Mouse (Mus musculus) monocyte, adult 2 months (primary cell): ENCODE data around the gene Rbfox2.

Experiments
- DNase-seq, 2 experiments: peaks; one replicate each; pipeline ENCODE4 v3.0.0; 2022; ENCODE audit warnings: low spot score in 2 of 2, low read depth in 1 of 2

Rbfox2 gene

DNA sequence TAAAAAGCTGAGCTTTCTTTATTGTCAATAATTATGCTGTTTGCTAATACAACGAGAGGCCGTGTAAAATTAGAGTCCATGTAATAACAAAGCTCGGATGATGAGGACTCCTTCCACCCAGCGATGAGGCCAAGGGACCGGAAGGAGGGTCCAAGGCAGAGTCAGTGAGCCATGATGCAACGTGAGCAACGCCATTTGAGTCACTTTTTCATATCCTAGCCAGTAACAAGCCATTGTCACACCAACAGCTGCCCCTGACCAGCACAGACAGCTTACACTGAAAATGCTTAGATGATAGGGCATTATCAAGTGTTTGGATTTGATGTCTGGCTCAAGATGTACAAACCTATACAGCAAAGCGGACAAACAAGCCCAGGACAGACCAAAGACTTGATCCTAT, 155.6 kb downstream of the Rbfox2 start:
- no peak for DNase-seq

DNA sequence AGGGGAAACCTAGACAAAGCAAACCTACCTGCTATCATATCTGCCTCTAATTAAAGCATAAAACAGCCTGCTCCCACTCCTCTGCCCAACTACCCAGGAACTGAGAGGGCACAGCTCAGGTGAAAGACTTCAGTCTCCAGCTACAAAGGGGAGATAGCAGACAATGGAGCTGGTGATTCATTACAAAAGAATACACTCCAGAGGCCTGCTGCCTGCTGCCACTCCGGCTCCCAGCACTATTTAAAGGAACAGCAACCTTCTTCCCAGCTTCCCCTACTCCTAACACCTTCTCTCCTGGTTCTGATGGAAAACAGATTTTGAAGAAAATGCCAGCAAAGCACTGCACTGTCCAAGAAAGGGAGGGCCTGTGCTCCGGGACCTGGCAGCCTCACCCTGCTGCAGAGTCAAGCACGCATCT, 156.4 kb downstream of the Rbfox2 start:
- no peak for DNase-seq

DNA sequence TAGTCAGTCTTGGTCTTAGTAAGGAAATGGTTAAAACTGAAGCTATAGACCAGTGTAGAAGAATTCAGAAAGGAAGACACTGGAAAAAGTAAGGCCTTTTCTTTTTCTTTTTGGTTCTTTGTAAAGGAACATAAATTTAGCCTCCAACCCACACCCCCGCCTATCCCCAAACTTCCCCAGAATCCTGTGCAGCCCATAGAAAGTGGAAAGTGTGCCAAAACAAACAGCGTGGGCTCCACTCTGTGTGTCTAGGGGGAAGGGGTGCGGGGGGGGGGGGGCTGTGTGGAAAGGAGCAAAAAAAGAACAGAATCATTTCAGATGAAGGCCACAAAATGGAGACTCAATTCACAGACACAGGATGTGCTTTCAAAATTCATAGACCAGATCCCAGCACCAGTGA, 156.8 kb downstream of the Rbfox2 start:
- no peak for DNase-seq

DNA sequence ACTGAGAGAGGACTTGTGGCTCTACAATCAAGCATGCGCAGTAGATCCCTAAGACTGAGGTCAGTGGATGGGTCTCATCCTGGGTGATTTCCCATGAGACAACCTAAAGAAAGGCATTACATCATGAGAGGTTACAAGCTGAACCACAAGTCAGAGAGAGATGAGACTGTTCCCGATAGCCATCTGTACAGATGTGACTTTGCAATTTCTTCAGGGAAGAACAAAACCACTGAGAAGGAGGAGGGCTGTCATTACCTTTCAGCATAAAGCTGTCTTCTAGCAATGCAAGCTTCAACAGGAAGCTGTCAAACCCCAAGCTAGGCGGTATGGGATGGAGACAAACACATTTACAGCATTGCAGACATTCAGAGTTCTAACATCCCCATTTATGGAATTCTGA, 157.3 kb downstream of the Rbfox2 start:
- no peak for DNase-seq

DNA sequence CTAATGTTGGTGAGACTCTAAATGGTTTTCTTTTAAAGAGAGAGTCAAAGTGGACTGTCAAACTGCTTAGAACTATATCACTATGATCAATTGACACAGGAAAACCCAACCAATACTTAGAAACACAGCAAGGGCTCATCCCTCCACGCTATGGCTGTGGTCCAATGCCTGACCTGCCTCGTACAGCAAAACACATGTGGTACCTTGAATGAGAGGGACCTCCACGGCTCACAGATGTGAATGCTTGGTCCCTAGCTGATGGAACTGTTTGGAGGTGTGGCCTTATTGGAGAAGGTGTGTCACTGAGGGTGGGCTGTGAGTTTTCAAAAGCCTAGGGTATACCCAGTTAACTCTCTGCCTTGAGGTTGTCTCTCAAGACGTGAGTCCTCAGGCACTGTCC, 159.9 kb downstream of the Rbfox2 start:
- no peak for DNase-seq

DNA sequence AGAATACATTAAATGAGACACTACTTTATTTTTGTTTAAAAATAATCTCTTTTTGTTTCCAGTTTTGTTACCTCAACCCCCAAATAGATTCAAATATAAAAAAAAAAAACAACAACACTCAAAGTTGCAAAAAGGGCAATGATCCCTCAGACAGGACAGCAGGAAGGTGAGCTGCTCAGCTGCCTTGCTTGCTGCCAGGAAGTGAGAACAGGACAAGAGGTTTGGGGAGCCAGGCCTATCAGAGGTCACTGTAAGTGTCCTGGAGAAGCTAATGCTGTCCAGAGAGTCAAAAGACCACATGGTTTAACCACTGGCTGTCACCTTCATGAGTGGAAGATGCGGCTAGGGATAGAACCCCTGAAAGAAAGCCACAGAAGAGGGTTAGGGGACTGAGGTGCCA, 161.8 kb downstream of the Rbfox2 start:
- no peak for DNase-seq

DNA sequence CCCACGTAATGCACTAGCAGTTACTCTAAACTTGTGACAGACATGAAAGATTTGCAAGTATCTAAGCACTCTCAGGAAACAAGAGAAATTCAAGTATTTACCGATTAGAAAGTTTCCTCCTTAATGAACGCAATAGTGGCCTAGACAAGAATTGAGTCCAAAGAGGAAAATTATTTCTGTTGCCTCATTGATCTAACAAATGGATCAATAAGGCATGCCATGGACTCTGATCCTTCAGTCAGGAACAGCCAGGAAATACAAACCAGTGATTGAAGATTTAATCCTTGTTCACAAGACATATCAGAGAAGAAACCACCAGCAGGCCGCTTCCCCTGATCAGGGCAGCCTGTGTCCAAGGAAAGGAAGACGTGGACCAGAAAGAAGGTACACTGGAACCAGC, 164.0 kb downstream of the Rbfox2 start:
- no peak for DNase-seq

DNA sequence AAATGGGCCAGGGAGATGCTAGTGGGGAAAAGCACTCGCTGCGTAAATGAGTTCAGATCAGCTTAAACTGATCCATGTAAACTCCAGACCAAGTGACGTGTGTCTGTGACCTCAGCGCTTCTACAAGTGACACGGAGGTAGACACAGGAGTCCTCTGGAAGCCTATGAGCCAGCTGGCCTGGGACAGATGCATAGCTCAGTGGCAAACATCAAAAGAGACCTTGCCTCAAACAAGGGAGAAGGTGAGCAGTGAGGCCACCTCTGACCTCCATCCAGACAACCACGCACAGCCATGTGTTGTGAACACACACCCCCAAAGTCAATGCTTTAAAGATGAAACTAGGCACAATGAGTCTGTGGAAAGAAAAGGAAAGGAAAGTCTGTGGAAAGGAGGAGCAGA, 164.5 kb downstream of the Rbfox2 start:
- no peak for DNase-seq

DNA sequence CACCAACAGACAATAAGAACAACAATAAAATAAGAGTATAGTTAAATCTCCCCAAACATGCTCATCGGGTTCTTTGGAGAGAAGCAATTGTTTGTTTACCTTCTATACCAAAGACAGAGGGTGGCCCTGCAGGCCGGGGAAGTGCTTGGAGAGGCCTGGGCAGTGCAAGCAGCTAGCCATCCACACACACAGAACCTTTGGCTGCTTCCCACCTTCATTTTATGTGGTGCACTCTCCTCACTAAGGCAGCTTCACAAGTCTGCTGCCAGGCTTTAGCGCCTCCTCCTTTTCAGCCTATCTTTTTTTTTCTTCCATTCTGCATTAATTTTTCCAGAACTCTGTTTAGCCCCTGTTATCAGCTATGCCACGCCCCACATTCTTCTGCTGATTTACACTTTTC, 165.1 kb downstream of the Rbfox2 start:
- no peak for DNase-seq

DNA sequence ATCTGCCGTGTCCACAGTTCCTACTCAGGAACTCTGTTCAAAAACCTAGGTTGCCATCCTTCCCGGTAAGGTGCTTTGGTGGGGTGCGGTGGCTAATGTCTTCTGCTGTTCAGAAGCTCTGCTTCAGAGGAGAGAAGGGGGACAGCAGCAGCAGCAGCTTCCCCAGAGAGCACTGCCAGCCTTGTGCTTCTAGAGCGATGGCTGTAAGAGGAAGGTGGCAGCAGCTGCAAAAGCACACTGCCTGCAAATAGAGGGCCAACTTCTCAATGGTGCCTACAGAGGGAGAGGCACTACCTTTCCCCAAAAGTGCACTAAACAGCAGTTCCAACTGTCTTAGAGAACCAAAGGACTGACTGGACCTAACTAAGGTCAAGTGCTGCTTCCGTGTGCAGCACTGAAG, 168.5 kb downstream of the Rbfox2 start:
- DNase-seq = no peak

DNA sequence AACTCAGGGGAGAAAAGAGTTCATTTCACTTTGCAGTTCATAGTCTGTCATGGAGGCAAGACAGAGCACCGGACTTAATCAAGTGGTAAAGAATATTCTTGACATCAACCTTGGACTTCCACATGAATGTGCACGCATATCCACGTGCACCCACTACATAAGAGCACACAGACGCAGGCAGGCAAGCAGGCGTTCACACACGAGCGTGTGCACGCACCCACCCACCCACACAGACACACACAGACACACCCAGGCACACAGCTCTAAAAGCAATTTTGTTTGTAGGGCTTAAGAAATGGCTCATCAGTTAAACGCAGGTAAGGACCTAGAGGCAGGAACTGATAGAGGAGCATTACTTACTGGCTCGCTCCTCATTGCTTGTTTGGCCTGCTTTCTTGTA, 172.3 kb downstream of the Rbfox2 start:
- DNase-seq = no peak

DNA sequence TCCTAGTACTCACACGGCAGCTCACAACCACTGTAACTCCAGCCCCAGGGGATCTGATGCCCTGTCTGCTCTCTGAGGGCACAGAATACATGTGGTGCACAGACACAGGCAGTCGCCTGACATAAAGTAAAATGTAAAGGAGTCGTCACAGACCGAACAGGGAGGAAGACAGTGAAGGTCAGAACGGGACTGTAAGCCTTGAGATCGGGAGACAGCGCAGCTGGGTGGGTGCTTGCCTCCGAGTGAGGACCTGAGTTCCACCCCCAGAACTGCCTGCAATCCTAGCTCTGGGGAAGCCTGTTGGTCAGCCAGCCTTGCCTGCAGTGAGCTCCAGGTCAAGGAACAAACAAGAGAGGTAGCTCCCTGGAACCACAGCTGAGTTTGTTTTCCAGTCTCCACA, 177.7 kb downstream of the Rbfox2 start:
- DNase-seq = no peak

DNA sequence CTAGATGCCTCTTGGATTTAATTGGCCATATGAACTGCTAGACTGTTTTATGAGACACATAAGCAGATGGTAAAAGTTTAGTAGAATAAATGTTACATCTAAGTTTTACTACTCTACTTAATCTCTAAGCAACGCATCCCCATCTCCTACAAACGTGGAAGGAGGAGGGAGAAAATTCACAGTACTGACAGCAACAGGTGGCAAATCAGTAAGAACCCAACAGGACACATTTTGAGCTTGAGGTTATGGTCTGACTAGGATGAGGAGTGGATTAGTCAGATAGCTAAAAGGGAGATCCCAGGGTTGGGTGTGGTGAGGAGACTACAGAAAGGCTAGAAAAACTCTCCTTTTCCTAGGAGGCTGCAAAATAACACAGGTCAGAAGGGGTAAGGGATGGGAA, 179.1 kb downstream of the Rbfox2 start:
- no peak for DNase-seq

DNA sequence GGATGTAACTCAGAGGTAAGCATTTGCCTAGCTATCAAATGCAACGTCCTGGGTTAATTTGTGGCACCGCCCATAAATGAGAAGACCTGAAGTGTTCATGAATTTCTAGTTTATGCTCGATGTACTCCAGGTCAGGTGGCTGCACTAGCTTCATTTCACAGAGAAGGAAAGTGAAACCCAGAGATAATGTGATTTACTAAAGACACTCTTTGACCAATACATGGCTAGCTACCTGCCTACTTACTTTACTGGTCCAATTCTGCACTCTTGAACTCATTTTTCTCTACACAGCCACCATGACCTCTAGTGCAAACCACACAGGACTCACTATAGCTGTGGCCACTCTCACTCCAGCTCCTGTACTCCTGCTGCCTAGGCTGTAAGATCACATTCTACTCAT, 180.1 kb downstream of the Rbfox2 start:
- DNase-seq = no peak

DNA sequence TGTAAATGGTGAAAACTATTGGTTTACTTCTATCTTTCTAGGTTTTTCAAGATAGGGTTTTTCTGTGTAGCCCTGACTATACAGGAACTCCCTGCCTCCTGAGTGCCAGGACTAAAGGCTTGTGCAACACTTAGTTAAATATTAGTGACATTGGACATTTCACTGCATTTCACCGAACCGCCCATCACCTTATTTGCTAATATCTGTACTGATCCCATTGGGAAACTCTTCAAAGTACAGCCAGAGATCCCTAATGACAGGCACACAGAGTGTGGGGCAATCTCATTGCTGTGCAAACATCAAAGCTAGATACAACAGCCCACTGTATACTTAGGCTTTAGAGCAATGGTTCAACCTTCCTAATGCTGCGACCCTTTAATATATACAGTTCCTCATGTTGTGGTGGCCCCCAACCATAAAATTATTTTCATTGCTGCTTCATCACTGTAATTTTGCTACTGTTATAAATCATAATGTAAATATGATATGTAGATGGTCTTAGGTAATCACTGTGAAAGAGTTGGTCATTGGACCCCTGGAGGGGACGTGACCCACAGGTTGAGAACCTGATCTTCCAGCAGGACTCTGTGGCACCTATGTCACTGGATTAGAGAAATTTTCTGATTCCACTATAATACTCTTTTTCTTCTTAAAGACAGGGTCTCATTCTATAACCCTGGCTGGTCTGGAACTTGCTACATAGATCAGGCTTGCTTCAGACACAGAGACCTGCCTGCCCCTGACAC, 182.3 kb downstream of the Rbfox2 start:
- no peak for DNase-seq

DNA sequence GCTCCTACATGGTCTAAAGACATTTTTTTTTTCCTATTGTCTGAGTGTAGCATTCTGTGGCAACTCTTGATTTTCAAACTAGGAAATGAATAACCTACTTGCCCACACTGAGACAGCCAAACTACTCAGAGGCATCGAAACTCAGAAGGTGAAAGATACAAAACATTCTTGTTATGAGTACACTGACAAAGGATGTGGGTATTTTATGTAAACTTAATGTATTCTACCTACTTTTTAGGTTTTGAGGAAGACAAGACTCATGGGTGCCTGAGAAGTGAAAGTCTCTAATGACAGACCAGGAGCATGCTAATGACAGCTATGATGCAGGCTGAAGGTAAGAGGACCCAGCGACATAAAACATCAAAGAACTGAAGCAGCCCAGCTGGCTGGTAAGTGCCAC, 184.0 kb downstream of the Rbfox2 start:
- DNase-seq = no peak

DNA sequence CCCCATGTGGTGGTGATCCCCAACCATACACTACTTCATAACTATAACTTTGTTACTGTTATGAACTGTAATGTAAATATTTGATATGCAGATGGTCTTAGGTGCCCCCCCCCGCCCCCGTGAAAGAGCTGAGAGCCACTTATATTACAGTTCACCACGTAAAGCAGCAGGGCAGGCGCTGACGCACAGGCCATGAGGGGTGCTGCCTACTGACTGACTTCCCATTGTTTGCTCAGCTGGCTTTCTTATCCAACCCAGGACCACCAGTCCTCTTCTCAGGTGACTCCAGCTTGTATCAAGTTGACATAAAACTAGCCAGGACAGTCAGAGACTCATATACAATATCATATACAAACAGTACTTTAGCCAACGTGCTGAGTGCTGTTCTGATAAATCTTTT, 184.6 kb downstream of the Rbfox2 start:
- no peak for DNase-seq

DNA sequence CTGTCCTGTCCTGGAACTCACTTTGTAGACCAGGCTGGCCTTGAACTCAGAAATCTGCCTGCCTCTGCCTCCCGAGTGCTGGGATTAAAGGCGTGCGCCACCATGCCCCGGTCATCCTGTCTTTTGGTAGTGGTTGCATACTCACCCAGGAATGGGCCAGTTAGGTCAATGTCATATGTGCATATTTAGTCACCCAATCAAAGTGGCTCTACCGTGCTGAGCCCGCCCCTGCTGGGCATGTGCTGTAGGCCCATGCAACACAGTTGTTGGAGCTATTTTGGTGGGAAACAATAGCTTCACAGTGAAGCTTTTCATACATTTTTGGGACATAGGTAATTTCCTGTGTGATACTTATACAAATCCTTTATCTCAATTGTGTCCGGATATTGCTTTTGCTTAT, 187.1 kb downstream of the Rbfox2 start:
- no peak for DNase-seq

DNA sequence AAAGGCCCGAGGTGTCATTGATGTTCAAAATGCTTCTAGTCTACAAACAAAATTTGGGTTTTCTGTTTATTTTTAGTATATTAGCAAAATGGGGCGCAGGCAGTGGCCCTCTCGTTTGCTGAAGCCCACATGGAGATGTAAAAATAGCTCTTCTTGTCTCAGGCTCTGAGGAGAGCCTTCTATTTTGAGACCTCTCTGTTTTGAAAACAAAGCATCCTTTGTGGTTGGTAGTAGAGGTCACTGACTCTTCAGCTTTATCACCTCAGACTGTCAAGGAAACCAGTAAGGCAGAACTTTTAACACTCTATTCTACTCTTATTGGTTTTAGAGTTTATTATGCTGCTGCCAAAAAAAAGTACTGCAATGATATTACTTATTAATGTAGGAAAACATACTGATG, 189.6 kb downstream of the Rbfox2 start:
- DNase-seq = no peak

DNA sequence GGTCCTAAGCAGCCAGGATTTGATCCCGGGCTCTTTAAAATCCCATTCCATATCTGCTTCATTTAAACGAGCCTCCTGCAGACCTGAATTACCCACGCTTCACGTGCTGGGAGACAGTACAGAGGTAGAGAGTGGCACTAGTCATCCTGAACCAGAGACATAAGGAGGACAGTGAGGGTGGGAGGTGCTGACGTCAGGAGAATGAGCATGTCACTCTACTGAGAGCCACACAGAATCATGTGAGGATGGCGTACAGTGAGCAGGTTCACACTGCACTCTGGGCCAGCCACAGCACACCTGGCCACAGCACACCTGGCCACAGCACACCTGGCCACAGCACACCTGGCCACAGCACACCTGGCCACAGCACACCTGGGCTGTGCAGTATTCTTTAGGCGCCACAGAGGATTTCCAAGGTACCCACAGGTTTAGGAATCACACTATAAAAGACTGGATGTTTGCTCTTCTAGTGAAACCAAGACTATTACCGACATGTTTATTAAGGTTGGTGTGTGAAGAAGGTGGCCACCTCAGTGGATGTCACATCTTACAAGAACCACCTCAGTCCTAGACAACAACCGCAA, 190.6 kb downstream of the Rbfox2 start:
- no peak for DNase-seq

DNA sequence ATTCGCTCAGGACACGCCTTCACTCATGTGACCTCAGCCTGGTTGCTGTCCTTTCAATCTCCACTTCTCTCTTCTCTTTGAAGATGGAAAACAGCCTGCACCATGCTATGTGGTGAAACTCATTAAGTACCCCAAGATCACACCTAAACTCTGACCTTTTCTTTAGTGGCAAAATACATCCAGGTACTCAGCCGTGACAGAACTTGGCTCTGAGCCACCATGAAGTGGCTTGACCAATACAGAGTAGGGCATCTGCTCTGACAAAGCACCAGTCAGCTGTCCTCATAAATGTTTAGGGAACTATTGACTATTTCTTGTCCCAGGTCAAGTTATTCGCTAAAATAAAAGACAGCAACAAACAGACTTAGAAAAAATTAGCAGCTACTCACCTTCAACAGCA, 191.3 kb downstream of the Rbfox2 start:
- no peak for DNase-seq

DNA sequence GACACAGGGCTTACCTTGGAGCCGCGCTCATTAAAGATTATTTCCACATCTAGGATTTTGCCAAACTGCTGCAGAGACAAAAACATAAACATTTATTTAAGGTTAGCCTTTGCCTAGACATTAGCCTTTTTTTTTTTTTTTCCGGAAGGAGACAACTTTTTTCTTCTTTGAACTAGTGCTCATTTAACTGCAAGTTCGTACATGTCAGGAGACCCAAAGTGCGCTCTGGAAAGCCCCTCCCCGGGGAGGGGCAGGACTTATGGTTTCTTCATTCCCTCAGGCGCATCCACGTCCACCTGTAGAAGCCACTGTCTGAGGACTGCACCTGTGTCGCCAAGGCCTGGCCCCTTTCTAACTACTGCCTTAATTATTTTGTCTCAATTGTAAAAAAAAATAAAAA, 193.2 kb downstream of the Rbfox2 start:
- no peak for DNase-seq

DNA sequence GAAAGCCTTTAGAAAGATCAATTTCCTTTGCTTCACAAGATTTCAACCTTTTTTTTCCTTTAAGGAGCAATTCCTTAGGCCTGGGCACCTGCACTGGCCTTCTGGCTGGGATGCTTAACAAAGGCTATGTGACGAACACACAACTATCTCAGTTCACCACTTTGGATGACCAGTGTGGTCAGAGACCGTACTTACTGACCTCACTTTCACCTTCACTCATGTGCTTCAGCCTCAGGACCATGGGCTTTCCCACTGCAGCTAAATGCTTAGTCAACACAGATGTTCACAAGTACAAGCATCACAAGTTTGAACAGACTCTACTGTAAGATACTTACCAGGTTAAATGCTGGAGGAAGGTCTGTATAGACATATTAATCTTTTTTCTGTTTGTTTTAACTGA, 194.4 kb downstream of the Rbfox2 start:
- DNase-seq = no peak
